Mouse (Mus musculus): ENCODE data around the gene Adcy3.

Adcy3 gene

DNA sequence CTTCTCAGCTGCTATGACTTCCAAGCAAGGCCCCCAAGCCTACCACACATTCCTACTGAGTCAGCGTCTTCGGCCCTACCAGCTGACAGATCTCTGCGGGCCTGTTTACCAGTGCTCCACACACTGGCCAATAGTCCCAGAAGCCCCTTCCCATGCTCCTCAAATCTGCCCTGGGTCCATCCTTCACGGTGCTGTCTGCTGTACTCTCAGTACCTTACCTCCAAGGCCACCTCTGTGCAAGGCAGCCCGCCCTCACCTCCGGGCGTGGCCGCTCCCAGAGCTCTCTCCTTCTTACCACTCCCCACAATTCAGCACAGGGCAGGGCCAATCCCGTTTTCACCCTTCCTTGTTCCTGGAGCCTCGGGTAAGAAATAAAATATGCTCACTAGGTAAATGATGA lies 112.8 kb downstream of the Adcy3 start:
- DNase-seq (ENCODE audit: low read depth), result no peak

GRCm38 (mm10) chr12:4249786-4250185 lies 116.9 kb downstream of the Adcy3 start:
- DNase-seq (ENCODE audit: low read depth), result no peak

- DNase-seq (ENCODE audit: low read depth), result no peak
These were observed 120.1 kb downstream of the Adcy3 start for GRCm38 (mm10) chr12:4252742-4253655.
